Mouse (Mus musculus): Measurements from ENCODE around the gene Vamp5. TPM values are rescaled to one million over a fixed set of nuclear protein-coding genes. Genes with fewer than 3 reads are reported as not detected.

The Vamp5 gene
- total RNA-seq (2021), result 10 to 100 TPM; 48.8 to 54.0 TPM
- long read RNA-seq, experiment 1, transcript Vamp5-202 (3 exons, 623 nt), result major isoform, 32 of 38 reads
- long read RNA-seq, experiment 1, partial matches to known transcripts, result 0 of 38 reads
- long read RNA-seq, experiment 1, other reads (novel, unspliced or antisense), result 4 of 38 reads
- long read RNA-seq, experiment 2, transcript Vamp5-202 (3 exons, 623 nt), result major isoform, 28 of 30 reads
- long read RNA-seq, experiment 2, partial matches to known transcripts, result 0 of 30 reads
- long read RNA-seq, experiment 2, other reads (novel, unspliced or antisense), result 2 of 30 reads

GRCm38 (mm10) chr6:72380131-72380770, at the start of gene Vamp5:
Vamp5 (minus strand) TSS chr6:72380468.
- intact Hi-C loops (cut with DNase I), result no loop called here
- DNase-seq, result peak; percentile 89 to 90

DNA sequence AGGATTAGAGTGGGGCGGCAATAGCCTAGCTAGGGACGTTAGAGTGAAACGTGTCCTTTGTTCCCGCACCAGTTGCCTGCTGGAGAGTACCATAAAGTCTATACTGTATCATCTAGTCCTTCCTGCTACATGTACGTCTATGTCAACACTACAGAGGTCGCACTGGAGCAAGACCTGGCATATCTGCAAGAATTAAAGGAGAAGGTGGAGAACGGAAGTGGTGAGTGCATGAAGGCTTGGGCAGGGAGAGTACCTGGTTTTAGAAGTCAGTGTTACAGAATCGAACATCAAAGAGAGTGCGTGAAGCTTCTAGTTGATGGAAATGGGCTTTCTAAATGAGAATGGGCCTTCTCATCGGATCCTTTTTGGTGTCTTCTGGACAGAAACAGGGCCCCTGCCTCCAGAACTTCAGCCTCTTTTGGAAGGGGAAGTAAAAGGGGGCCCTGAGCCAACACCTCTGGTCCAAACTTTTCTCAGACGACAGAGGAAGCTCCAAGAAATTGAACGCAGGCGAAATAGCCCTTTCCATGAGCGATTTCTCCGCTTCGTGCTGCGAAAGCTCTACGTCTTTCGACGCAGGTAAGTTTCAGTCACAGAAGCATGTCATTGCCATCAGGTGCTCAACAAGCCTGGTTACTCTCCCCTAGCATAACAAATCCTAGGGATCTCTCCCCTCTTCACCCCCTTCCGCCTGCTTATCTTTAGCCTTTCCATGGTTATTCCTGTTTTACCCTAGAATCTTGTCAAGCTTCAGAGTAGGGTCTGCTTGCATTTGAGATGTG, 49.0 kb upstream of the Vamp5 start:
- DNase-seq, result no peak
- intact Hi-C loops (cut with DNase I), result no loop called here

DNA sequence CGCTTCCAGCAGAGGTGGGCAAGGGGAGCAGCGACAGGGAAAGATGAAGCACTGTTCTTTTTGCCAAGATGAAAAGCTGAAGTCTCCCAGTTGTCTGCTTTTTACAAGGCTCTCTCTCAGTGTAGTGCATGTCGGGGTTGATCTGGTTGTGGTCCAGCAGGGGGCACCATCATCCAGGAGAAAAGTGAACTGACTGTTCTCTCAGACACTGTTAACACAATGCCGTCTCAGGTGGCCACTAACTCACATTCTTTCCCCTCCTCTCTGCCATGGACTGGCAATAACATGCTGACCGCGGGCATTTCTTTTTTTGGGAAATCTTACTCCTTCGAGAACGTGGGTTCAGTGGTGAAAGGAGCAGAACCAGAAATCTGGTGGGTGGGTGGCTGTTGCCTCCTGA, 47.8 kb upstream of the Vamp5 start:
- intact Hi-C loops (cut with DNase I), result loop anchor here (1.0 kb wide), 1 partner anchor 107 kb away; no protein-coding TSS in a partner anchor
- peak; percentile 82 to 86 for DNase-seq

GRCm38 (mm10) chr6:72425646-72426045, 45.4 kb upstream of the Vamp5 start:
- no peak for DNase-seq
- intact Hi-C loops (cut with DNase I), result no loop called here

GRCm38 (mm10) chr6:72420901-72421300, 40.6 kb upstream of the Vamp5 start:
- no peak for DNase-seq
- intact Hi-C loops (cut with DNase I), result no loop called here

DNA sequence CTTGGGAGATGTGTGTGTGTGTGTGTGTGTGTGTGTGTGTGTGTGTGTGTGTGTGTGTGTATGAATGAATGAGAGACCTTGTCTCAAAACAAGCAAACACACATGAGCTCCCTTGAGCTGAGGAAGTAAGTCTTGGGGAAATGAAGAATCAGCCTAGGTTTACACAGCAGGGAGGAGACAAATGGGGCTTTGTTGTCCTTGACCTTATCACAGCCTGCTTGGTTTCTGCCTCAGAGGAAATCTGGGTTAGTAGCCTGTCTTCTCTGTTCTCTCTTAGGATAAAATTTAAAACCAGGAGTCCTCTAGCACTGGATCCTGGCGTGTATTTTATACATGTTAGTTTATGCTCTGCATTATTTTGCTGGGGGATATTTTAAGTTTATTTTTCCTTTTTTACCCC, 39.5 kb upstream of the Vamp5 start:
- intact Hi-C loops (cut with DNase I), result no loop called here

DNA sequence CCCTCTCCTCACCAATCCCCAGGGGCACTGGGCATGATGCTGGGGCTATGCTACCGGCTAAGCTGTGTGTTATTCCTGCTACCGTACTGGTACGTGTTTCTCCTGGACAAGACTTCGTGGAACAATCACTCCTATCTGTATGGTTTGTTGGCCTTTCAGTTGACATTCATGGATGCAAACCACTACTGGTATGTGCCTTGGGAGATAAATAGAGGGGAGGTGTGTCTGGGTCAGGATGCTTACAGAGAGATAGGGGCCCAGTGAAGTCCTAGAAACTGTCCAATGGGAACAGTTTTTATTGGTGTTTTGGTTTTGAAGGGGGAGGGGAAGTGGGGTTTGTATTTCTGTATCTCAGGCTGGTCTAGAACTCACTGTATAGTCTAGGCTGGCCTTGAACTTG, 38.0 kb upstream of the Vamp5 start:
- DNase-seq, result no peak
- intact Hi-C loops (cut with DNase I), result no loop called here

More for the DNA sequence above, 39.5 kb upstream of the Vamp5 start:
- DNase-seq, result no peak

GRCm38 (mm10) chr6:72415964-72416772, 35.9 kb upstream of the Vamp5 start:
- intact Hi-C loops (cut with DNase I), result no loop called here
- DNase-seq, result no peak

DNA sequence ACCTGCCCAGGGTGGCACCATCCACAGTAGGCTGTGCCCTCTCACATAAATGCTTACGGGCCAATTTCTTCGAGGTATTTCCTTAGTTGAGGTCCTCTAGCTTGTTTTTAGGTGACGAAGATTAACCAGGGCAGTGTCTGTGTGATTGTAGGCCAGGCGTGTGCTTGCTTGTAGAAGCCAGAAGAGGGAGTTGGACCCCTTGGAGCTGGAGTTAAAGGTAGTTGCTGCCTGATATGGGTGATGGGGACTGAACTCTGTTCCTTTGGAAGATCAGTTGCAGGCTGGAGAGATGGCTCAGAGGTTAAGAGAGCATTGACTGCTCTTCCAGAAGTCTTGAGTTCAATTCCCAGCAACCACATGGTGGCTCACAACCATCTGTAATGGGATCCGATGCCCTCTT, 34.9 kb upstream of the Vamp5 start:
- intact Hi-C loops (cut with DNase I), result no loop called here
- no peak for DNase-seq

- intact Hi-C loops (cut with DNase I), result no loop called here
- peak; percentile 94 to 97 for DNase-seq
Observed at GRCm38 (mm10) chr6:72414076-72414756, 33.9 kb upstream of the Vamp5 start, which contains the start of gene Ggcx. Ggcx (plus strand) TSS chr6:72414308.

- intact Hi-C loops (cut with DNase I), result no loop called here
- no peak for DNase-seq
Observed at GRCm38 (mm10) chr6:72410518-72410917, 30.2 kb upstream of the Vamp5 start.

DNA sequence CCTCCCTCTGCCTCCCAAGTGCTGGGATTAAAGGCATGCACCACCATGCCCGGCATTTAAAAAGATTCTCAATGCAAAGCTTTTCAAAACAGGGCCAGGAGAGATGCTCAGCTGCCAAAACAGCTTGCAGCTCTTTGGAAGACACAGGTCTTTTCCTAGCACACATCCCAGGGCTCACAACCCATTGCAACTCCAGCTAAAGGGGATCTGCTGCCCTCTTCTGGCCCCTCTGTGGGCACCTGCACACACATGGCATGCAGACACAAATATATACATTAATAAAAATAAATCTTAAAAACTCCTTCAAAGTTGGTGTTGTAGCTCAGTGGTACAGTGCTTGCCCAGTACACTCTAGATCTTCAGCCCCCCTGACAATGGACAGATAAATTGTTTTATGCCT, 29.7 kb upstream of the Vamp5 start:
- DNase-seq, result no peak
- intact Hi-C loops (cut with DNase I), result no loop called here

DNA sequence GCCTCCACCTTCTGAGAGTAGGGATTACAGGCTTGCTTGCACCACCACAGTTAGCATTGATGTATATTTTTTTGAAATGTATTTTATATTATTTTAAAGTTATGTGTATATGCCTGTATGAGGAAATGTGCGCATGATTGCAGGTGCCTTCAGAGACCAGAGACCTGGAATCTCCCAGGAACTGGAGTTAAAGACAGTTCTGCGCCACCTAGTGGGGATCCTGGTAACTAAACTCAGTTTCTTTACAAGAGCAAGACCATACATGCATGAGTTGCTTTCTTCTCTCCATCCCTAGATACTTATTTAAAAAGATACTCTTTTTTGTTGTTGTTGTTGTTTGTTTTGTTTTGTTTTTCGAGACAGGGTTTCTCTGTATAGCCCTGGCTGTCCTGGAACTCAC, 29.3 kb upstream of the Vamp5 start:
- intact Hi-C loops (cut with DNase I), result loop anchor here (5.0 kb wide), 2 partner anchors 127 to 222 kb away; no protein-coding TSS in a partner anchor
- DNase-seq, result peak; percentile 64 to 79

- DNase-seq, result peak; percentile 82 to 88
- intact Hi-C loops (cut with DNase I), result loop anchor here (2.0 to 5.0 kb wide), 3 partner anchors 42 to 220 kb away; no protein-coding TSS in a partner anchor
Observed at GRCm38 (mm10) chr6:72407119-72407518, 26.9 kb upstream of the Vamp5 start.

GRCm38 (mm10) chr6:72405356-72405755, 25.1 kb upstream of the Vamp5 start:
- no peak for DNase-seq
- intact Hi-C loops (cut with DNase I), result loop anchor here (5.0 kb wide), 2 partner anchors 123 to 218 kb away; no protein-coding TSS in a partner anchor

DNA sequence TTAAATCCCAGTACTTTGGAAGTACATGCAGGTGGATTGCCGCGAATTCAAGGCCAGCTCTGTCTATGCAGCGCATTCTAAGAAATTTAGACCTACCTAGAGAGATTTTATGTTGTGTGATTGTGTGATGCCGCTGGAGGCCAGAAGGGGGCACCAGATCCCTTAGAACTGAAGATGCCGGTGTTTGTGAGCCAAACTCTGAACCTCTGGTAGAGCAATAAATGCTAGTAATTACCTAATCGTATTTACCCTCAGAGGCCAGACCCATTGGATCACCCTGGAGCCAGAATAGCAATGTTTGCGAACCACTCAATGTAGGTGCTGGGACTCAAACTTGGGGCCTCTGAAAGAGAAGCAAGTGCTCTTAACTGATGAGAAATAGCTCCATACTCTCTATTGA, 21.6 kb upstream of the Vamp5 start:
- peak; percentile 78 to 81 for DNase-seq
- intact Hi-C loops (cut with DNase I), result loop anchor here (5.0 kb wide), 1 partner anchor 45 kb away; the partner anchor contains the start of gene Tmem150a

- DNase-seq, result no peak
- intact Hi-C loops (cut with DNase I), result loop anchor here (5.0 kb wide), 1 partner anchor 43 kb away; the partner anchor contains the start of gene Tmem150a
Observed at GRCm38 (mm10) chr6:72399967-72400366, 19.7 kb upstream of the Vamp5 start.

- no peak for DNase-seq
- intact Hi-C loops (cut with DNase I), result no loop called here
Observed at GRCm38 (mm10) chr6:72396837-72397251, 16.6 kb upstream of the Vamp5 start.

GRCm38 (mm10) chr6:72392341-72392740, 12.1 kb upstream of the Vamp5 start:
- intact Hi-C loops (cut with DNase I), result no loop called here
- DNase-seq, result no peak

All from heart, postnatal 14 days (tissue).